Mouse (Mus musculus) liver, embryonic 14.5 days (tissue): ENCODE results near the gene Myo18a.

Experiments used
- CTCF ChIP-seq: IDR thresholded peaks from 2 replicates; pipeline ENCODE4 v1.5.1; 2016; ENCODE audit warnings: antibody characterized with exemption, low read depth, control low read depth
- EP300 ChIP-seq: IDR thresholded peaks from 2 replicates; pipeline ENCODE4 v1.6.1; 2016; ENCODE audit warnings: antibody characterized with exemption, low read depth

DNA sequence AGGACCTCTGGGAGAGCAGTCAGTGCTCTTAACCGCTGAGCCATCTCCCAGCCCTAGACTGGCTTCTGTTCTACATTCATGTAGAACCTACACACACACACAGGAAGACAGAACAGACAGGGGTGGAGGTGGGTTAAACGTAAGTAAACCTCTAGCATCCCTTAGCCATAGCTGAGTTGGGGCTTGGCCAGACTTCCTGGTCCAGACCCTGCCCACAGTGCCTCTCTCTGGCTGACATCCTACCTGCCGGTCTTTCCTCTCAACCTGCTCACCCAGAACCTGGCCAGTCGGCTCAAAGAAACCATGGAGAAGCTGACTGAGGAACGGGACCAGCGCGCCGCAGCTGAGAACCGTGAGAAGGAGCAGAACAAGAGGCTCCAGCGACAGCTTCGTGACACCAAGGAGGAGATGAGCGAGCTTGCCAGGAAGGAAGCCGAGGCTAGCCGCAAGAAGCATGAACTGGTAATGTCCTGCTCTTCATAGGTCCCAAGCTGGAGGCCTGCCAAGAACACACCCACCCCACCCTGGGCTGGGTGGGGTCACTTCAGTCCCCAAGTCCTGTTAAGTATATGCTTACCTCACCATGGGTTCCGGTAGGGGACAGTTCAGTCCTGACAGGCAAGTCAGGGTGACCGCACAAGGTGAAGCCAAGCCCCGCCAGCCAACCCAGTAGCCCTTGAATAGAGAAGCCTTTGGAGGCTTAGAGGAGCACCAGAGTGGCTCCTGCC is 90.1 kb downstream of the Myo18a start:
- no peak for TF ChIP-seq CTCF
- no peak for TF ChIP-seq EP300
